Mouse (Mus musculus): ENCODE measurements around the gene Nlgn3.

DNA sequence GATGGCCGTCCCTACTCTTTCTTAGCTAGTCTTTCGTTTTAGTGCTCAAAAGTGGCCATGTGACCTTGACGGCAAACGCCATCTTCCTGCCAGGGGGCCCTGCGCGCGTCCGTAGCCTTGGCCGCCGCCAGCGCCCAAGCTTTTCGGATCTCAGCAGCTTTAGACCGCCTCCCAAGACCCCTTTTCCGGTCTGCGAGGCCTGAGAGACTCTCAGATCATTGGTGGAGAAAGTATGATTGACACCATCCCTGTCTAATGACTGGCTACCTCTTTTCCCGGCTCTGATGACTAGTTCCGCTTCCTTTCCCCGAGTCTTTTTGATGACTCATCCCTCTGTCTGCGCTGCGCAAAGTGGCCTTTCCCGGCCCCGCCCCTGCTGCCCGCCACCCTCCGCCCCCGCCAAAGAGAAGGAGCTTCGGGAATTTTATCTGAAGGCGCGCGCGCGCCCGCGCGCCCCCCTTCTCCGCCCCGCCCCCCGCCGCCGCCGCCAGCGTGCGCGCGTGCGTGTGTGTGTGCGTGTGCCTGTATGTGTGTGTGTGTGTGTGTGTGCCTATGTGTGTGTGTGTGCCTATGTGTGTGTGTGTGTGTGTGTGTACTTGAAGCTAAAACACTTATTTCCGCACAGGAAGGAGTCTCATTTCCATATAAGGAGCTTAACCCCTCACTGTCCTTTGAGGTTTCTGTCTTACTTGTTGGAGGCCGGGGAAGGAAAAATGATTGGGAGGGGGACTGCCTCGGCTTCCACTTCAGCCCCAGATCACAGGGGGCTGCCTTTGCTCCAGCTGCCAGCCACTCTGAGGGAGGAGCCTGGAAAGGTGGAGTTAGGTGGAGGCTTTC lies 33.6 kb downstream of the Nlgn3 start:
- peak; percentile 65; the same call in 1 of the 2 replicates for TF ChIP-seq POLR2A (IDR thresholded peaks at IDR 0.05; ENCODE audit: borderline replicate concordance, insufficient read depth, low read length)
- no peak for TF ChIP-seq CTCF (IDR thresholded peaks at IDR 0.05; ENCODE audit: borderline replicate concordance, insufficient read depth, low read depth, low read length)

Data from cerebellum, adult 2 months (tissue).